Mouse (Mus musculus): ENCODE results near the gene Rer1. TPM values are rescaled to one million over a fixed set of nuclear protein-coding genes. Genes with fewer than 3 reads are reported as not detected.

Rer1 gene
- total RNA-seq, 2 experiments from 2014 or later, result 54.8 to 59.3 TPM

DNA sequence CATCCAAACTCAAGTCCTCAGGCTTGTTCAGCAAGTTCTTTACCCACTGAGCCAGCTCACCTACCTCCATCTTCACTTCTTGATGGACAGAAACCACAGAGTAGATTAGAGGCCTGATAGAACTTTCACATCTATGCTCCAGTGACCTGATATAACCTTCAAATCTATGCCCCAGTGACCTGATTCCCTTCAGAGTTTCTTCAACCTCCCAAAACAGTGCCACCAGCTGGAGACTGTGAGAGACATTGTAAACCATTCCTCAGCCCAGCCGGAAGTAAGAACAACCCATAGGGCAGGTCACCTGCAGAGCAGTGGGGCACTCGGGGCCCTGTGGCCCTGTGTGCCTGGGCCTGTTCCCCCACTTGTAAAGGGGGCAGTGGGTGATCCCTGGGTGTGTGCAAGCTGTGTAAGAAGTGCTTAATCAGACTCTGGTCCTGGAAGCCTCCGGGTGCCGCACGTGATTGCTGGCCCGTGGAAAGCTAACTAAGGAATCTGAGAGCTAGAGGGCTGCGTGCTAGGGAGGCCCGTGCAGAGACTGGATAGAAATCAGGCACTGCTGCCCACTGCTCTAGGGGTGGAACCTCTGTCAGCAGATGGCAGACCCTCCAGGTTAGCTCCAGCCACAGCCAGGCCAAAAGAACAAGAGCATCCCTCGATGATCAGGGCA, 37.8 kb upstream of the Rer1 start:
- intact Hi-C loops (cut with DNase I), result no loop called here
- H3K27ac ChIP-seq, result no peak overlapping the region
- no peak for TF ChIP-seq CTCF (IDR thresholded peaks at IDR 0.05)
- H3K4me3 ChIP-seq, result no peak overlapping the region
- no peak for DNase-seq

DNA sequence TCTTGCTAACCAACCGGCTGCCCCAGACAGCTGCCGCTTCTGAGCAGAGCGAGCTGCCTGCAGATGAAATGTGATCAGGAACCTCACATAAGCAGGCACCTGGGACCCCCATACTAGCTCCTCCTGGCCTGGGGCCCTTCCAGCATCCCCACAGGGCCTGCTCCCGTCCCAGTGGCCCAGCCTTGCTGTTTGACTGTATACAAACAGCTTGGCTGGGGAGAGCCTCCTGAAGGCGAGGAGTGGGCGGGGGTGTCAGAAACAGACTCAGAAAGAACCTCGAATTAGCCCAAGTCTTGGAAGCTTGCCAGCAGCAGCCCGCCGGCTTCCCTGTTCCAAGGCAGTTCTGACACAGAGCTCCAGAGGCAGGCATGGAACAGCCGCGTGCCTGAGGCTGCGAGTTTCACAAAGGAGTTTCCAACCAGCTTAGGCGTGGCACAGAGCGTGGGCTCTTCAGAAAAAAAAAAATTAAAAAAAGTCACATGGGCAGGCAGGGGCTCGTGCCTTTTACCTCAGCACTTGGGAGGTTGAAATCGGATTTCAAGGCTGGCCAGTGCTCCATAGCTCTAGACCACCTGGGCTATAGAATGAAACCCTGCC, 36.4 kb upstream of the Rer1 start:
- intact Hi-C loops (cut with DNase I), result no loop called here
- peak; percentile 72 for DNase-seq
- Histone ChIP-seq H3K4me3 (no peak overlapping the region), H3K27ac (peak overlapping the region; percentile 75)
- TF ChIP-seq CTCF (IDR thresholded peaks at IDR 0.05), result no peak

DNA sequence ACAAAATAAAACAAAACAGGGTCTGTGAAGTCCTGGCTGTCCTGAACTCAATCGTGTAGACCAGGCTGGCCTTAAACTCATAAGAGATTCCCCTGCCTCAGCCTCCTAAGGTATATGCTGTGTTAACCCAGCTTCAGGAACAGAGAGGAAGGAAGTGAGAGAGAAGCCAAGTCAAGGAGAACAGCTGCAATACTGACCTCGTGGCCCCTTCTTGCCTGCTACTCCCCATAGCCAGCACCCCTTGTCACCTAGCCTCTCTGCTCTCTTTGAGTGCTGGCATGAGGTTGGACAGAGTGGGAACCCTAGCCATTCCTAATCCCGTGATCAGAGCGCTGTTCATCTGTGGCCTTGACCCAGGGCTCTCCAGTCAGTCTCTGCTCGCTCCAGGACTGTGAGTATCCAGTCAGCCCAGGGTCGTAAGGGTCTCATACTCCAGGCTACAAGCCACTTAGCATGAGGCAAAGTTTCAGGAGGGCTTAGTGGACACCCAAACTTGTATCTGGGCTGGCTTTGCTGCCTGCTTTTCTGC, 35.8 kb upstream of the Rer1 start:
- no peak for TF ChIP-seq CTCF (IDR thresholded peaks at IDR 0.05)
- no peak overlapping the region for H3K4me3 ChIP-seq
- DNase-seq, result no peak
- intact Hi-C loops (cut with DNase I), result no loop called here
- H3K27ac ChIP-seq, result peak overlapping the region; percentile 75

DNA sequence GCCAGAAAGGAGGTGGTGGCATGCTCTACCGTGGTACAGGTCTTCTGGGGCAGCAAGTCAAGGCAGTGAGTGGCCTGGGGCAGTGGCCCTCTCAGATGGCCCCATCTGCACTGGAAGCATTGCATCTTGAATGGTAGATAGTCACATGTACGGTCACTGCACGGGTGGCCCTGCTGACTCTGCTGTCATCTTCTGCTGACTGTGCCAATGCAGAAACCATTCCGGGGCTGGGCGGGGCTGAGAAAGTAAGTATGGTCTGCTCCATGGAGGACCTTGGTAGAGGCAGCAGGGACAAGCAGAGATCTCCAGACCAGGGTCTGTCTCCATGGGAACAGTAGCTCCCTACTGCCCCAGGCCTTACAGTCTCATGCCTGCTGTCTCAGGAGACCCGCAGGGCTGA, 35.0 kb upstream of the Rer1 start:
- intact Hi-C loops (cut with DNase I), result no loop called here
- Histone ChIP-seq H3K27ac (peak overlapping the region; percentile 39; the same call in 1 of the 2 replicates), H3K4me3 (no peak overlapping the region)
- TF ChIP-seq CTCF (IDR thresholded peaks at IDR 0.05), result no peak
- peak; percentile 57 for DNase-seq

DNA sequence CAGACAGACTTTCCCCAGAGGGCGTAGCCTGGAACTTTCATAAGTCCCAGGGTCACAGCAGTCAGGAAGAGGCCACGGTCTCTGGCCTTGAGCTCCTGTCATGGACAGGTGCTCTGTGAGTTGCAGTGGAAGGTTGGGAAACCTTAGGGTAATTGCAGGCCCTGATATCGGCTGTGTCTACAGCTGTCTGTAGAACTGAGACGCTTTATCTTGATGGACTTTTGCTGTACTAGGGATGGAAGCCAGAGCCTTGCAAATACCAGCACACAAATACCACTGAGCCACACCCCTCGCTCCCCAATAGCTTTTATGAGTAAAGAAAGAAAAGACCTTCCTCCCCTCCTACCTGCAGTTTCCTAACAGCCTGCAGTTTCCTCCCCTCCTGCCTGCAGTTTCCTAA, 34.4 kb upstream of the Rer1 start:
- intact Hi-C loops (cut with DNase I), result no loop called here
- Histone ChIP-seq H3K4me3 (no peak overlapping the region), H3K27ac (peak overlapping the region; percentile 39; the same call in 1 of the 2 replicates)
- no peak for TF ChIP-seq CTCF (IDR thresholded peaks at IDR 0.05)
- DNase-seq, result no peak

DNA sequence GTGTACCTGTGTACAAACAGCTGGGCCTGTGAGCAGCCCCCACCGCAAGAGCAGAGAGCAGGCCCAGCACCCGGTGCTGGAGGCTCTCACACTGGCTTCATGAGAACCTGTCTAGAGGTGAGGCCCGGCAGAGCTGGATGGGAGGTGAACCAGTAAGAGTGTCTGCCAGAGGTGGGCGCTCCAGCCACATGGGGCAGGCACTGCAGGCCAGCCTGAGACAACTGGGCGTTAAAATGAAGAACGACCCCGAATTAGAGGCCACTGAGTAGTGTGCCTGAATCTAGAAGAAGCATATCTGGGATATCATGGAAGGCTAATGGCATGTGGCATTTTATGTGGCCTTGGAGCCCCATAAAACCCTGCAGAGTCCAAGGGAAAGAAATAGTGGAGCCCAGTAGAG, 33.9 kb upstream of the Rer1 start:
- H3K27ac ChIP-seq, result no peak overlapping the region
- intact Hi-C loops (cut with DNase I), result no loop called here
- TF ChIP-seq CTCF (IDR thresholded peaks at IDR 0.05), result no peak; the same call in 1 of the 2 replicates
- no peak overlapping the region for H3K4me3 ChIP-seq
- DNase-seq, result no peak

DNA sequence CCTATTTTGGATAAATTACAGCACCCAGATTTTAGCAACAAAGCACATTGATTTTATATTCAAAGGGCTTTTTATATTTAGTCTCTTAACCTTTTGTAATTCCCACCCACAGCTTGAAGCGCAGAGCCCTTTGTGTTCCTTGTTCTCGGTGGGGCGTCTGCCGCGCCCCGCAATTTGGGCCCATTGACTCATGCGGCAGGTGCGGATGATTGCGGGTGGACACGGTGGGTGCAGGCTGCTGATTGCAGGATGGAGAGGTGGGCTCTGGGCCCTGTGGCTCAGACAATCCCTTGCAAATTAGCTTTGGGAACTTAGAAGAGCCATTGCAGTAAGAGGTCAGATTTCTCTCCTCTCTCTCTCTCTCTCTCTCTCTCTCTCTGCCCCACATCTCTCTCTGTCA, 32.1 kb upstream of the Rer1 start:
- Histone ChIP-seq H3K4me3 (no peak overlapping the region), H3K27ac (no peak overlapping the region)
- TF ChIP-seq CTCF (IDR thresholded peaks at IDR 0.05), result no peak
- intact Hi-C loops (cut with DNase I), result no loop called here
- no peak for DNase-seq

DNA sequence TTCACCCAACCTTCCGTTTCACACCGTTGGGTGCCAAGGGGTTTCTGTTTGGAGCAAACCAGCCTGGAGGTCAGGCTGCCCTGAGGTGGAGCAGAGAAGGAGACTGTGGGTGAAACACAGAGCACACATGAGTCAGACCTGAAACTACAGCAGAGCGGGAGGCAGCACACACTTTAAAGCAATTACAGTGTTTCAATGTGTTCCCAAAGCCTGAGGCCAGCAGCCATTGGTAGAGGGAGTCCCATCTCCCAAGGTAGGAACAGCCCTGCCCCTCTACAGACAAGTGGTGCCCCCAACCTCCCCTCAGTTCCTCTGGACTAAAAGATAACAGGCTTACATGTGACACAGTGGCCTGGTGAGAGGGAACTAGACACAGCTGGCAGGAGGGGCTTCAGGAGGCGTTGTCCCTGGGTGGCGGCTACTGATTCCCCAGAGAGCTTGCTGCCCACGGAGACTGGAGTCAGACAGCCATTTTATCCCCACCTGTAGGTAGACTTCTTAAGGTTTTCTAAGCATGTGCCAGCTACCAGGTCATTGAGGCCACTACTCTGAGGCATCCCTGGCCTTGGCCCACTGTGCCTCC, 31.3 kb upstream of the Rer1 start:
- DNase-seq, result no peak
- Histone ChIP-seq H3K27ac (peak overlapping the region; percentile 16; the same call in 1 of the 2 replicates), H3K4me3 (no peak overlapping the region)
- intact Hi-C loops (cut with DNase I), result no loop called here
- no peak for TF ChIP-seq CTCF (IDR thresholded peaks at IDR 0.05)

DNA sequence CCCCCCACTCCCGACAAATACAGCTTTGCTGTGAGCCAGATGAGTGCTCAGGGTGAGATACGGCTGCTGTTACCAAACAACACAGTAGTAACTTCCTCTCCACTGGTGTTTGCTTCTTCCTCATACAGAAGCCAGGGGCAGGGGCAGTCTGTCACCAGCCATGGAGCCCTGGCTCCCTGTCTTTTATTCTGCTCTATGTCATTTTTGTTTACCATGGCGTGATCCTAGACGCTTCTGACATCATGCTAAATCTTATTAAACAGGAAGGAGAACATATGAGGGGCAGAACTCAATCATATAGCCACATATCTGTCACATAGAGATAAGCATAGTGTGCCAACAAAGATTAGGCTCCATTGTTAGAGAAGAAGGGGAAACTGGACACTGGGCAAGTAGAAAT, 30.4 kb upstream of the Rer1 start:
- no peak overlapping the region for H3K4me3 ChIP-seq
- H3K27ac ChIP-seq, result no peak overlapping the region
- intact Hi-C loops (cut with DNase I), result no loop called here
- no peak for DNase-seq
- TF ChIP-seq CTCF (IDR thresholded peaks at IDR 0.05), result no peak

DNA sequence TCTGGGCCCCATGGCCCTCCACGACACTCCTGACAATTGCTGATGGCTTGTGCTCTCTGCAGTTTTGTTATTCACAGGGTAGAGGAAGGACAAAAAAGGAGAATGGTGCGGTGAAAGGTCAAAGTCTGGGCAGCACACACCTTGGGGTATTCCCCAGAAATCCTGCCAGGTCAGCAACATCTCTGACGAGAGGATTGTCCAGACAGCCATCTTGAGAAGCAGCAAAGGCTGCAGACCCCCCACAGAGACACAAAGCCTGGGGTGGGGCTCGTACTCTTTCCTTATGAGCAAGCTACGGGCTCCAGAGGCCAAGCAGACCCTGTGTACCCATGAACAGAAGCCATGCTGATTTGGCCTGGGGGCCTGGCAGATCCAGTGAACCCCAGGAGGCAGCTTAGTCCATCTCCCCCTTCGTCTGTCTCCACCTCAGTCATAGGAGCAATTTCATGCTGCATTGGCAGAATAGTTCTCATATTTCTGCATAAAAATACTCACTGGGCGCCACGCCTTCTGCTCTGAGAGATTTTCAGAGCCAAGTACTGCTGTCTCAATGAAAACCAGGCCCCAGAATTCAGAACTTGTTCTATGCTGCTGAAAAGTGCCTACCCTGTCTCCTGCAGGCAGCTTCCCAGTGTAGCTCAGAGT, 27.7 kb upstream of the Rer1 start:
- H3K27ac ChIP-seq, result peak overlapping the region; percentile 66
- DNase-seq, result peak; percentile 52
- TF ChIP-seq CTCF (IDR thresholded peaks at IDR 0.05), result no peak
- intact Hi-C loops (cut with DNase I), result no loop called here
- H3K4me3 ChIP-seq, result no peak overlapping the region

DNA sequence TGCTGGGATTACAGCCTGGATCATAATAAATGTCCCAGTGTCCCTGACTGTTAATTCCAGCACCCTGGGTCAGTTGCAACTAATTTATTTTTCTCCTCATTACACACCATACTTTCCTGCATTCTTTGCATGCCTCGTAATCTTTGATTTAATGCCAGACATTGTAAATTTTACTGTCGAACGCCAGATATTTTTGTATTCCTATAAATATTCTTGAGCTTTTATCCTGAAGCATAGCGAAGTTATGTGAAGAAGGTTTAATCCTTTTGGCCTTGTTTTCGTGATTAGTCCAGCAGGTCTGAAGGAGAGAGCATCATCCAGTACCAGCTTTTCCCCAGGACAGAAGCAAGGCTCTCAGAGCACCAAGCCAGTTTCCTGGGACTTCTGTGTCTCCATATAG, 23.3 kb upstream of the Rer1 start:
- H3K4me3 ChIP-seq, result no peak overlapping the region
- H3K27ac ChIP-seq, result peak overlapping the region; percentile 59
- DNase-seq, result no peak
- intact Hi-C loops (cut with DNase I), result no loop called here
- no peak for TF ChIP-seq CTCF (IDR thresholded peaks at IDR 0.05)

DNA sequence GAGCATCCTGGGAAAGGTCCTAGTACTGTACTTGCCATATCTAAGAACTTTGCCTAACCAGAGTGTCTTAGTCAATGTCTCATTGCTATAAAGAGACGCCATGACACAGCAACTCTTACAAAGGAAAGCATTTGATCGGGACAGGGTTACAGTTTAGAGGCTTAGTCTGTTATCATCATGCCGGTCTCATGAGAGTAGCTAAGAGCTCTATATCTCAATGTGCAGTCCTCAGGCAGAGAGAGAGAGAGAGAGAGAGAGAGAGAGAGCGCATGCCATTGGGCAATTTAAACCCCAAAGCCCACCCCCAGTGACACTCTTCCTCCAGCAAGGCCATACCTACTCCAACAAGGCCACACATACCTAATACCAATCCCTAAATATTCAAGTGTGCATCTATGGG, 21.7 kb upstream of the Rer1 start:
- Histone ChIP-seq H3K4me3 (no peak overlapping the region), H3K27ac (no peak overlapping the region)
- TF ChIP-seq CTCF (IDR thresholded peaks at IDR 0.05), result no peak
- intact Hi-C loops (cut with DNase I), result no loop called here
- no peak for DNase-seq

DNA sequence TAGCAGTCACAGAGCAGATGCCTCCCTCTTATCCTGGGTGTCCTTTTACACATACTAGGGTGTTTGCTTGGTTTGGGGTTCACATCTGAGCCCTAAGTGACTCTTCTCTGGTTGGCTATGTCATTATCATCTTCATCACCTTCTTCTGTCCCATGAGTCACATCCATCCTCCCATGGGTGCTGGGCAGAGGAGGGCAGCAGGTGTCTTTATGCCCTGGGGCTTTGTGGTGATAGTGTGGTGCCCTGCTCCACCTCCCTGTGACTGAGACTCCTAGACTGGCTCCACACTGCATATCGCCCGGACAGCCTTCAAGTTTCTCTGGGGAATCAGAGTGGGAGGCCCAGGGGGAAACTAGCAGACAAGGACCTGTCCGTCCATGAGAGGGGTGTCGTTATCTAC, 12.4 kb upstream of the Rer1 start:
- H3K4me3 ChIP-seq, result no peak overlapping the region
- no peak for TF ChIP-seq CTCF (IDR thresholded peaks at IDR 0.05)
- intact Hi-C loops (cut with DNase I), result no loop called here

More for the DNA sequence above, 12.4 kb upstream of the Rer1 start:
- no peak overlapping the region for H3K27ac ChIP-seq
- DNase-seq, result no peak

All from gastrocnemius, adult 2 months (tissue).